Mouse (Mus musculus) liver, adult 2 months (tissue): ENCODE measurements around the gene Slc7a8. TPM values are rescaled to one million over a fixed set of nuclear protein-coding genes. Genes with fewer than 3 reads are reported as not detected.

ENCODE experiments used
- DNase-seq: peaks from one replicate; pipeline ENCODE4 v3.0.0-alpha.2; 2011; ENCODE audit warnings: low read depth, low spot score; ENCODE audit errors: extremely low read depth
- H3K27ac ChIP-seq: fragments of 200-500 bp; replicated peaks from 2 replicates; pipeline ENCODE4 v1.5.1; 2012; ENCODE audit warnings: low read depth, mild to moderate bottlenecking, control low read depth, inconsistent platforms, low read length; ENCODE audit not compliant: insufficient read depth
- H3K27me3 ChIP-seq: fragments of 200-500 bp; 2 replicates; pipeline ENCODE4 v1.6.1; 2012; ENCODE audit warnings: mild to moderate bottlenecking, moderate library complexity, low read length, inconsistent platforms; ENCODE audit not compliant: control insufficient read depth, insufficient read depth
- H3K36me3 ChIP-seq: fragments of 200-500 bp; 2 replicates; pipeline ENCODE4 v1.6.1; 2012; ENCODE audit warnings: low read length, inconsistent platforms; ENCODE audit not compliant: control insufficient read depth, insufficient read depth
- H3K4me1 ChIP-seq: fragments of 200-500 bp; 2 replicates; pipeline ENCODE4 v1.6.1; 2011; ENCODE audit warnings: low read length; ENCODE audit not compliant: control insufficient read depth, insufficient read depth
- H3K4me3 ChIP-seq: fragments of 200-500 bp; 2 replicates; pipeline ENCODE4 v1.5.1; 2011; ENCODE audit warnings: low read depth, mild to moderate bottlenecking, control low read depth, low read length, moderate library complexity; ENCODE audit not compliant: insufficient read depth
- H3K79me2 ChIP-seq: fragments of 200-500 bp; 2 replicates; pipeline ENCODE4 v1.6.1; 2012; ENCODE audit warnings: inconsistent platforms, mild to moderate bottlenecking, low read length, moderate library complexity; ENCODE audit not compliant: control insufficient read depth, insufficient read depth
- H3K9ac ChIP-seq: fragments of 200-500 bp; 2 replicates; pipeline ENCODE4 v1.6.1; 2012; ENCODE audit warnings: low read depth, mild to moderate bottlenecking, control low read depth, inconsistent platforms, low read length
- CTCF ChIP-seq: fragments of 200-500 bp; IDR thresholded peaks from 2 replicates; pipeline ENCODE4 v1.5.1; 2011; ENCODE audit warnings: low read depth, low read length, control low read depth
- POLR2A ChIP-seq: fragments of 200-500 bp; IDR thresholded peaks from 2 replicates; pipeline ENCODE4 v1.6.1; 2011; ENCODE audit warnings: low read length, control low read depth; ENCODE audit not compliant: insufficient read depth; ENCODE audit errors: extremely low read depth
- WGBS: fragments of 180-500 bp; shearing (Covaris S2); methylation state at CpG from one replicate; pipeline ENCODE4 v1.1.7; 2018; 5-methylcytosine and 5-hydroxymethylcytosine counted together
- polyA plus RNA-seq: library from polyadenylated mRNA; depleted of rRNA; stranded (reverse); fragments of >200 nt; gene quantifications from 2 replicates; pipeline ENCODE4 v1.2.3, GENCODE M21; 2012
- total RNA-seq: library from RNA; depleted of rRNA; stranded (reverse); fragments of >200 nt; gene quantifications from 2 replicates; pipeline ENCODE4 v1.2.3, GENCODE M21; 2014

Slc7a8 gene
- total and polyA plus RNA-seq, 2 experiments = 1.0 to 2.9 TPM

- Histone ChIP-seq H3K27me3 (no peaks in the 10 kb centered on the region), H3K36me3 (no peaks in the 10 kb centered on the region), H3K27ac (peak overlapping the region; percentile 72), H3K9ac (no peak overlapping the region), H3K4me3 (no peak overlapping the region), H3K79me2 (no peaks in the 10 kb centered on the region), H3K4me1 (peaks cover 2% of the 10 kb centered on the region; the same call in 1 of the 2 replicates)
- peak; percentile 46 for DNase-seq
- 65% methylated on average over 6 of the region's 6 CpGs for WGBS
- TF ChIP-seq CTCF (no peak), POLR2A (no peak)
Observed at GRCm38 (mm10) chr14:54756382-54756781, 25.4 kb downstream of the Slc7a8 start.

DNA sequence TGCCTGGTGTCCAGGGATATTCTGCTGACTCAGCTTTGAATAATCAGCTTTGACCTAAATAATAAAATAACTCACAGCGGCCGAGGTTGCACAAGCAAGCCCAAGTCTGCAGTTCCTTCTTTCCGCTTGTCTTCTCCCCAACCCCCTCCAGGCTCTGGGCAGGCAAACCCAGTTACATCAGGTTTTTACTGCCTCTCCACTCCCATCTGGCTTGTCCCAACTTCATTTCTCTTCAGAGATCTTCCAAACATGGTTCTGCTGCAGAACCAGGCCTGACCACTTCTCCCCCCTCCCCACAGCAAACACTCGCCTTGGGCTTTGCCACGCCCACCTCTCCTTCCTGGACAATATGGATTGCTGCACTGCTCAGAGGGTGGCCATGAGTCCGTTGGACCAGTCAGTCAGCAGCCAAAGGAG lies 27.1 kb downstream of the Slc7a8 start:
- Histone ChIP-seq H3K27me3 (no peaks in the 10 kb centered on the region), H3K79me2 (no peaks in the 10 kb centered on the region), H3K4me1 (peaks cover 2% of the 10 kb centered on the region; the same call in 1 of the 2 replicates), H3K27ac (no peak overlapping the region), H3K36me3 (no peaks in the 10 kb centered on the region), H3K4me3 (no peak overlapping the region), H3K9ac (no peak overlapping the region)
- peak; percentile 39 for DNase-seq
- WGBS = 29% methylated on average over 6 of the region's 6 CpGs
- TF ChIP-seq CTCF (no peak), POLR2A (no peak)

DNA sequence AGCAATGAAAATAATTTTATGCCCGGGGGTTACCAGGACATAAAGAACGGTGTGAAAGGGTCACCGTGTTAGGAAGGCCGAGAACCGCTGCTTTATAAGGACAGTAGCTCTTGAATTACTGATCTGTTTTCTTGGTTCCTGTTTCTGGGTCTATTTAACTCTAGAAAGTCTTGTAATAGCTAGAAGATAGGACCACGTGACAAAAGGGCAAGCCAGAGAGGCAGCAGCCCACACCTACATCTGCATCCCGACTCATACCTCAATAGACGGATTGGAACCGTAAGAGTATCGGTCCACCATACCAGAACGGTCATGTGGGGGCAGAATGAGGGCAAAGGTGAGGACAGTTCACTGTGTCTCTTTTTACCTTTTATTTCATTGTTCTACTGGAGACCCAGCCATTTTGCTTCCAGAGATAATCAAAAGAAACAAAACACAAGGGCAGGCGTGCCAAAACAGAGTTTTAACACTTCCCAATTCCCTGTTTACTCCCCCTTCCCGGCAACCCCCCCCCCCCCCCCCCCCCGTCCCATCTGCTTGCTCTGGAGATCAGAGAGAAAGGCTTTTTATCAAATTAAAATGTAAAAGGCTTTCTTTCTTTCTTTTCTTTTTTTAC lies 27.7 kb downstream of the Slc7a8 start:
- no peaks in the 10 kb centered on the region for H3K79me2 ChIP-seq
- 72% methylated on average over 14 of the region's 14 CpGs for WGBS
- no peak for DNase-seq
- no peaks in the 10 kb centered on the region for H3K36me3 ChIP-seq
- no peaks in the 10 kb centered on the region for H3K27me3 ChIP-seq
- peaks cover 2% of the 10 kb centered on the region; the same call in 1 of the 2 replicates for H3K4me1 ChIP-seq
- H3K27ac ChIP-seq = no peak overlapping the region
- H3K9ac ChIP-seq = no peak overlapping the region
- TF ChIP-seq CTCF (no peak), POLR2A (no peak)
- no peak overlapping the region for H3K4me3 ChIP-seq

GRCm38 (mm10) chr14:54752938-54753337 lies 28.8 kb downstream of the Slc7a8 start:
- Histone ChIP-seq H3K27me3 (no peaks in the 10 kb centered on the region), H3K79me2 (no peaks in the 10 kb centered on the region), H3K36me3 (no peaks in the 10 kb centered on the region), H3K9ac (no peak overlapping the region), H3K4me3 (no peak overlapping the region), H3K4me1 (peaks cover 2% of the 10 kb centered on the region; the same call in 1 of the 2 replicates), H3K27ac (no peak overlapping the region)
- 93% methylated on average over 6 of the region's 6 CpGs for WGBS
- TF ChIP-seq POLR2A (no peak), CTCF (no peak)
- DNase-seq = no peak

GRCm38 (mm10) chr14:54751768-54752167 lies 30.0 kb downstream of the Slc7a8 start:
- Histone ChIP-seq H3K4me1 (peaks cover 2% of the 10 kb centered on the region; the same call in 1 of the 2 replicates), H3K27me3 (no peaks in the 10 kb centered on the region), H3K36me3 (no peaks in the 10 kb centered on the region), H3K27ac (no peak overlapping the region), H3K79me2 (no peaks in the 10 kb centered on the region), H3K4me3 (no peak overlapping the region), H3K9ac (no peak overlapping the region)
- DNase-seq = no peak
- TF ChIP-seq CTCF = no peak
- no peak for TF ChIP-seq POLR2A
- WGBS = 79% methylated on average over 1 of the region's 1 CpGs

- no peaks in the 10 kb centered on the region for H3K79me2 ChIP-seq
- H3K9ac ChIP-seq = no peak overlapping the region
- no peak overlapping the region for H3K4me3 ChIP-seq
- H3K27me3 ChIP-seq = no peaks in the 10 kb centered on the region
- no peaks in the 10 kb centered on the region for H3K36me3 ChIP-seq
- TF ChIP-seq POLR2A = no peak
- no peak for TF ChIP-seq CTCF
- WGBS = 72% methylated on average over 4 of the region's 4 CpGs
- H3K4me1 ChIP-seq = no peaks in the 10 kb centered on the region
- H3K27ac ChIP-seq = no peak overlapping the region
- no peak for DNase-seq
Observed at GRCm38 (mm10) chr14:54749238-54749637, 32.5 kb downstream of the Slc7a8 start.
